Mouse (Mus musculus): ENCODE measurements at regions not wholly inside any gene's neighbourhood (a gene's known extent, or its start where the extent isn't known, plus 50 kb on each side); places are given as distances from the start of the nearest gene placed in this dataset.

- TF ChIP-seq EP300 (optimal IDR thresholded peaks at IDR 0.05) (no peak), CTCF (IDR thresholded peaks at IDR 0.05; ENCODE audit: low read depth) (no peak)
Measured at GRCm38 (mm10) chr11:85970287-85970686, 84.1 kb downstream of the Tbx4 start.

Measured in stomach, postnatal 0 days (tissue).